Mouse (Mus musculus) CH12.LX (cell line): ENCODE results near the gene BC030867. TPM values are rescaled to one million over a fixed set of nuclear protein-coding genes. Genes with fewer than 3 reads are reported as not detected.

Experiments
- DNase-seq: peaks from one replicate; pipeline ENCODE4 v3.0.0-alpha.2; 2013; ENCODE audit errors: extremely low read depth
- H3K27ac ChIP-seq: 2 replicates; pipeline ENCODE4 v1.5.1; 2012; ENCODE audit warnings: low read depth, mild to moderate bottlenecking, control low read depth, moderate library complexity; ENCODE audit not compliant: insufficient read depth
- H3K27me3 ChIP-seq: replicated peaks from 2 replicates; pipeline ENCODE3; 2012; ENCODE audit warnings: inconsistent platforms
- H3K36me3 ChIP-seq, 2 experiments: replicated peaks in 1 of 2; 2 replicates each; pipeline versions ENCODE3 to v1.6.1; 2012; ENCODE audit warnings: inconsistent platforms in 1 of 2, low read length in 1 of 2, mild to moderate bottlenecking in 1 of 2, mixed read lengths in 1 of 2, moderate library complexity in 1 of 2; ENCODE audit not compliant: control insufficient read depth in 1 of 2, insufficient read depth in 1 of 2
- H3K4me1 ChIP-seq, 2 experiments: 2 replicates each; pipeline ENCODE4 v1.6.1; 2012; ENCODE audit warnings: inconsistent platforms in 1 of 2, moderate library complexity in 1 of 2; ENCODE audit not compliant: insufficient read depth in 2 of 2, control insufficient read depth in 1 of 2
- H3K4me2 ChIP-seq: 2 replicates; pipeline ENCODE4 v1.6.1; 2012; ENCODE audit warnings: low read depth, mild to moderate bottlenecking, control low read depth; ENCODE audit not compliant: poor library complexity, insufficient read depth, severe bottlenecking
- H3K4me3 ChIP-seq, 3 experiments: fragments of 150-350 bp in 1 of 3; sonication (generic) in 1 of 3; replicated peaks in 1 of 3; 2 replicates each; pipeline versions ENCODE3 to v1.5.1; 2011 to 2012; ENCODE audit warnings: low read depth in 2 of 3, low read length in 2 of 3, mild to moderate bottlenecking in 2 of 3, moderate library complexity in 2 of 3, control low read depth in 1 of 3, improper control_type of control experiment in 1 of 3, inconsistent platforms in 1 of 3, mixed read lengths in 1 of 3; ENCODE audit not compliant: poor library complexity in 1 of 3
- H3K79me2 ChIP-seq: replicated peaks from 2 replicates; pipeline ENCODE4 v1.6.1; 2012; ENCODE audit warnings: mild to moderate bottlenecking, moderate library complexity; ENCODE audit not compliant: control insufficient read depth, poor library complexity, insufficient read depth, severe bottlenecking; ENCODE audit errors: extremely low read depth
- H3K9ac ChIP-seq: 2 replicates; pipeline ENCODE4 v1.6.1; 2012; ENCODE audit warnings: low read depth, mild to moderate bottlenecking, control low read depth, moderate library complexity; ENCODE audit not compliant: insufficient read depth
- H3K9me3 ChIP-seq: replicated peaks from 2 replicates; pipeline ENCODE3; 2012; ENCODE audit warnings: low read length, inconsistent platforms, mixed read lengths
- BHLHE40 ChIP-seq: IDR thresholded peaks from 2 replicates; pipeline ENCODE4 v1.6.1; 2011; ENCODE audit warnings: mild to moderate bottlenecking, low read depth, low read length, improper control_type of control experiment
- CHD1 ChIP-seq: IDR thresholded peaks from 2 replicates; pipeline ENCODE4 v1.6.1; 2012; ENCODE audit warnings: low read depth, low read length, improper control_type of control experiment, inconsistent platforms
- CHD2 ChIP-seq: IDR thresholded peaks from 2 replicates; pipeline ENCODE4 v1.6.1; 2011; ENCODE audit warnings: low read length, improper control_type of control experiment
- CTCF ChIP-seq, 2 experiments: IDR thresholded peaks in 1 of 2; conservative IDR thresholded peaks in 1 of 2; 2 replicates each; pipeline ENCODE4 v1.5.1; 2011 to 2012; ENCODE audit warnings: low read depth in 2 of 2, low read length in 2 of 2, improper control_type of control experiment in 1 of 2, inconsistent platforms in 1 of 2, mild to moderate bottlenecking in 1 of 2, moderate library complexity in 1 of 2
- E2F4 ChIP-seq: IDR thresholded peaks from 2 replicates; pipeline ENCODE4 v1.6.1; 2011; ENCODE audit warnings: low read depth, low read length, improper control_type of control experiment; ENCODE audit not compliant: insufficient replicate concordance
- ELF1 ChIP-seq: IDR thresholded peaks from 2 replicates; pipeline ENCODE4 v1.6.1; 2014; ENCODE audit warnings: low read depth, mild to moderate bottlenecking, inconsistent platforms, low read length, improper control_type of control experiment
- EP300 ChIP-seq: IDR thresholded peaks from 2 replicates; pipeline ENCODE4 v1.6.1; 2011; ENCODE audit warnings: low read length, improper control_type of control experiment
- ETS1 ChIP-seq: conservative IDR thresholded peaks from 2 replicates; pipeline ENCODE4 v1.6.1; 2012; ENCODE audit warnings: low read depth, mild to moderate bottlenecking, inconsistent platforms, low read length, improper control_type of control experiment, moderate library complexity
- GABPA ChIP-seq: IDR thresholded peaks from 2 replicates; pipeline ENCODE4 v1.6.1; 2012; ENCODE audit warnings: low read depth, low read length, improper control_type of control experiment, inconsistent platforms; ENCODE audit not compliant: insufficient replicate concordance
- HCFC1 ChIP-seq: IDR thresholded peaks from 2 replicates; pipeline ENCODE4 v1.6.1; 2012; ENCODE audit warnings: low read depth, mild to moderate bottlenecking, inconsistent platforms, low read length, improper control_type of control experiment
- IRF4 ChIP-seq: IDR thresholded peaks from 2 replicates; pipeline ENCODE4 v1.6.1; 2014; ENCODE audit warnings: low read depth, mild to moderate bottlenecking, inconsistent platforms, low read length, improper control_type of control experiment
- JUN ChIP-seq: IDR thresholded peaks from 2 replicates; pipeline ENCODE4 v1.6.1; 2011; ENCODE audit warnings: low read depth, mild to moderate bottlenecking, low read length, improper control_type of control experiment, moderate library complexity; ENCODE audit not compliant: insufficient read depth
- JUND ChIP-seq: conservative IDR thresholded peaks from 2 replicates; pipeline ENCODE4 v1.6.1; 2011; ENCODE audit warnings: low read depth, low read length, improper control_type of control experiment
- KAT2A ChIP-seq: IDR thresholded peaks from 2 replicates; pipeline ENCODE4 v1.6.1; 2012; ENCODE audit warnings: low read length, improper control_type of control experiment, inconsistent platforms; ENCODE audit not compliant: insufficient replicate concordance
- MAFK ChIP-seq: IDR thresholded peaks from 2 replicates; pipeline ENCODE4 v1.6.1; 2011; ENCODE audit warnings: low read length, improper control_type of control experiment; ENCODE audit not compliant: insufficient replicate concordance
- MAX ChIP-seq: IDR thresholded peaks from 2 replicates; pipeline ENCODE4 v1.6.1; 2011; ENCODE audit warnings: low read length, improper control_type of control experiment
- MAZ ChIP-seq: IDR thresholded peaks from 2 replicates; pipeline ENCODE4 v1.6.1; 2012; ENCODE audit warnings: low read depth, mild to moderate bottlenecking, inconsistent platforms, low read length, improper control_type of control experiment, moderate library complexity
- MEF2A ChIP-seq: IDR thresholded peaks from 2 replicates; pipeline ENCODE4 v1.6.1; 2014; ENCODE audit warnings: low read depth, mild to moderate bottlenecking, inconsistent platforms, low read length, improper control_type of control experiment, borderline replicate concordance
- MXI1 ChIP-seq: IDR thresholded peaks from 2 replicates; pipeline ENCODE4 v1.6.1; 2011; ENCODE audit warnings: mild to moderate bottlenecking, low read depth, low read length, improper control_type of control experiment
- MYC ChIP-seq: IDR thresholded peaks from 2 replicates; pipeline ENCODE4 v1.6.1; 2011; ENCODE audit warnings: low read depth, mild to moderate bottlenecking, improper control_type of control experiment, low read length
- NELFE ChIP-seq: IDR thresholded peaks from 2 replicates; pipeline ENCODE4 v1.6.1; 2011; ENCODE audit warnings: low read depth, low read length, improper control_type of control experiment
- NRF1 ChIP-seq: IDR thresholded peaks from 2 replicates; pipeline ENCODE4 v1.6.1; 2014; ENCODE audit warnings: low read depth, mild to moderate bottlenecking, inconsistent platforms, low read length, improper control_type of control experiment, moderate library complexity
- PAX5 ChIP-seq: IDR thresholded peaks from 2 replicates; pipeline ENCODE4 v1.6.1; 2012; ENCODE audit warnings: low read length, inconsistent platforms, mixed read lengths
- POLR2A ChIP-seq: IDR thresholded peaks from 2 replicates; pipeline ENCODE4 v1.6.1; 2011; ENCODE audit warnings: low read depth, mild to moderate bottlenecking, improper control_type of control experiment, low read length
- POLR2AphosphoS2 ChIP-seq: IDR thresholded peaks from 2 replicates; pipeline ENCODE4 v1.6.1; 2011; ENCODE audit warnings: low read depth, low read length, improper control_type of control experiment
- RAD21 ChIP-seq: IDR thresholded peaks from 2 replicates; pipeline ENCODE4 v1.6.1; 2011; ENCODE audit warnings: low read depth, mild to moderate bottlenecking, low read length, improper control_type of control experiment, moderate library complexity
- RCOR1 ChIP-seq: conservative IDR thresholded peaks from 2 replicates; pipeline ENCODE4 v1.6.1; 2012; ENCODE audit warnings: low read depth, mild to moderate bottlenecking, inconsistent platforms, low read length, improper control_type of control experiment
- SIN3A ChIP-seq: IDR thresholded peaks from 2 replicates; pipeline ENCODE4 v1.6.1; 2012; ENCODE audit warnings: low read length, improper control_type of control experiment, inconsistent platforms
- SMC3 ChIP-seq: IDR thresholded peaks from 2 replicates; pipeline ENCODE4 v1.6.1; 2011; ENCODE audit warnings: low read depth, low read length, improper control_type of control experiment
- TBP ChIP-seq: conservative IDR thresholded peaks from 2 replicates; pipeline ENCODE4 v1.6.1; 2011; ENCODE audit warnings: low read depth, low read length, improper control_type of control experiment
- TCF12 ChIP-seq: IDR thresholded peaks from 2 replicates; pipeline ENCODE4 v1.6.1; 2014; ENCODE audit warnings: low read depth, mild to moderate bottlenecking, inconsistent platforms, low read length, improper control_type of control experiment
- UBTF ChIP-seq: IDR thresholded peaks from 2 replicates; pipeline ENCODE4 v1.6.1; 2012; ENCODE audit warnings: low read depth, mild to moderate bottlenecking, inconsistent platforms, low read length, improper control_type of control experiment, moderate library complexity
- USF1 ChIP-seq: IDR thresholded peaks from 2 replicates; pipeline ENCODE4 v1.6.1; 2014; ENCODE audit warnings: low read depth, mild to moderate bottlenecking, inconsistent platforms, low read length, improper control_type of control experiment
- USF2 ChIP-seq: conservative IDR thresholded peaks from 2 replicates; pipeline ENCODE4 v1.6.1; 2011; ENCODE audit warnings: low read depth, low read length, improper control_type of control experiment
- ZC3H11A ChIP-seq: IDR thresholded peaks from 2 replicates; pipeline ENCODE4 v1.6.1; 2012; ENCODE audit warnings: low read depth, mild to moderate bottlenecking, inconsistent platforms, low read length, improper control_type of control experiment
- ZKSCAN1 ChIP-seq: IDR thresholded peaks from 2 replicates; pipeline ENCODE4 v1.6.1; 2012; ENCODE audit warnings: low read depth, inconsistent platforms, low read length, improper control_type of control experiment, borderline replicate concordance
- ZMIZ1 ChIP-seq: IDR thresholded peaks from 2 replicates; pipeline ENCODE4 v1.6.1; 2012; ENCODE audit warnings: low read depth, mild to moderate bottlenecking, inconsistent platforms, low read length, improper control_type of control experiment
- ZNF384 ChIP-seq: IDR thresholded peaks from 2 replicates; pipeline ENCODE4 v1.6.1; 2012; ENCODE audit warnings: low read depth, low read length, improper control_type of control experiment, inconsistent platforms
- dilution Hi-C: fragments of 300-500 bp; cut with MboI; formaldehyde crosslinking; loops from 2 replicates; pipeline ENCODE4 v1.14.3; 2020; ENCODE audit warnings: low sequenced_read_pairs; ENCODE audit not compliant: extremely low pct_unique_long_range_greater_than_20kb, extremely low pct_ligation_motif_present
- in situ Hi-C: fragments of 300-500 bp; cut with MboI; formaldehyde crosslinking; loops from 3 replicates; pipeline ENCODE4 v1.14.3; 2019; ENCODE audit warnings: low sequenced_read_pairs, low pct_ligation_motif_present, low pct_unique_long_range_greater_than_20kb, mixed read lengths
- polyA plus RNA-seq: library from polyadenylated mRNA; unstranded; fragments of >175 nt; gene quantifications from 2 replicates; pipeline ENCODE4 v1.2.1, GENCODE M21; 2012; ENCODE audit warnings: low read depth; ENCODE audit not compliant: insufficient read length
- total RNA-seq, 2 experiments: library from RNA; depleted of rRNA; stranded (reverse); fragments of 300-350 nt in 1 of 2; fragments of >200 nt in 1 of 2; gene quantifications; 2 replicates each; pipeline ENCODE4 v1.2.3; 2012 to 2014

BC030867 gene
- total and polyA plus RNA-seq, 3 experiments, result 11.4 to 34.0 (median 26.2) TPM

GRCm38 (mm10) chr11:102244926-102245449, 3.7 kb upstream of the BC030867 start:
- H3K9me3 ChIP-seq, result peaks cover 11% of the 10 kb centered on the region
- H3K4me1 ChIP-seq, result peaks cover 8 to 23% of the 10 kb centered on the region in 2 experiments
- in situ Hi-C loops (no loop called here), dilution Hi-C loops (no loop called here)
- H3K27me3 ChIP-seq, result peaks cover 24% of the 10 kb centered on the region
- H3K79me2 ChIP-seq, result peaks cover 3% of the 10 kb centered on the region; the same call in 1 of the 2 replicates
- peak overlapping the region; percentile 41 for H3K9ac ChIP-seq
- H3K4me3 ChIP-seq, result peak overlapping the region in 1 of 3 experiments; percentile 20
- H3K4me2 ChIP-seq, result peak overlapping the region; percentile 62
- no peak for TF ChIP-seq JUND
- no peak for TF ChIP-seq HCFC1
- peak; percentile 82 for TF ChIP-seq ZNF384
- TF ChIP-seq MYC, result peak; percentile 14; the same call in 1 of the 2 replicates
- no peak for TF ChIP-seq ZC3H11A
- TF ChIP-seq SIN3A, result peak; percentile 56; the same call in 1 of the 2 replicates
- no peak; the same call in 1 of the 2 replicates for TF ChIP-seq MAFK
- no peak for TF ChIP-seq POLR2AphosphoS2
- no peak for TF ChIP-seq TBP
- TF ChIP-seq RCOR1, result no peak
- no peak for TF ChIP-seq MEF2A
- no peak for TF ChIP-seq SMC3
- TF ChIP-seq CTCF (conservative IDR thresholded peaks at IDR 0.05 in 1 of 2, IDR thresholded peaks at IDR 0.05 in 1 of 2; ENCODE audit: low read depth in 2 of 2, low read length in 2 of 2), result no peak
- TF ChIP-seq MAZ, result peak; percentile 65
- TF ChIP-seq PAX5, result no peak
- TF ChIP-seq EP300, result peak; percentile 58; the same call in 1 of the 2 replicates
- peak; percentile 61 for TF ChIP-seq ELF1
- peak; percentile 54; the same call in 1 of the 2 replicates for TF ChIP-seq CHD2
- no peak for TF ChIP-seq ZMIZ1
- TF ChIP-seq RAD21, result no peak
- TF ChIP-seq USF2, result no peak
- no peak for TF ChIP-seq CHD1
- no peak for TF ChIP-seq USF1
- TF ChIP-seq UBTF, result no peak
- no peak for TF ChIP-seq KAT2A
- peak; percentile 79 for TF ChIP-seq ETS1
- peak; percentile 59; the same call in 1 of the 2 replicates for TF ChIP-seq MXI1
- TF ChIP-seq GABPA, result no peak
- TF ChIP-seq IRF4, result peak; percentile 82
- TF ChIP-seq NRF1, result peak; percentile 56
- TF ChIP-seq POLR2A, result 0 out of 2 replicates have a peak, but pooled peaks have one; percentile 14
- TF ChIP-seq TCF12, result peak; percentile 35; the same call in 1 of the 2 replicates
- TF ChIP-seq MAX, result peak; percentile 46; the same call in 1 of the 2 replicates
- peak; percentile 81; the same call in 1 of the 2 replicates for TF ChIP-seq E2F4
- peak; percentile 27 for TF ChIP-seq BHLHE40
- no peak for TF ChIP-seq NELFE
- TF ChIP-seq JUN, result peak; percentile 27; the same call in 1 of the 2 replicates
- TF ChIP-seq ZKSCAN1, result no peak
- H3K36me3 ChIP-seq, result no peaks in the 10 kb centered on the region
- DNase-seq, result peak; percentile 66
- no peak overlapping the region for H3K27ac ChIP-seq
